In the genomic region with DNA sequence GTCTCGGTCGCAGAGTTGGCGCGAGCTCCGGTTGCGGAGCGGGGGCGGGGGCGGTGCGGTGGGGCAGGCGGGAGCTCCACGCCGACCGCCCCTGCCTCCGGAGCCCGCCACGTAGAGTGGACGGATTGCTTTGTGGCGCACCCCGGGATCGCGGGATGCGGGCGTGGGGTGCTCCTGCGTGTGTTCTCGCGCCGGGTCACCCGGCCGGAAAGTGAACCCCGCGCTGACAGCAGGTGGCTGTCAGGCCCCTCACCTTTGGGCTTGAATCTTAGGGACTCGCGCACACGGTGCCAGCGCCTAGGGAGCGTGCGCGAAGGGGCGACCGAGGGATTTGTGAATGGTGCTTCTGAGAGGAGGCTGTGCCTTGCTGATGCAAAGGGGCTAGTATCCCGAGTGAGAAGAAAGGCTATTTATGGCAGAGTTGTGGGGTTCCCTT, we compare ENCODE assay signal across 8 mouse cellular contexts. TPM values are rescaled to one million over a fixed set of nuclear protein-coding genes. Genes with fewer than 3 reads are reported as not detected.
DNase-seq lines count a peak whose midpoint lies in the region; ATAC-seq and TF ChIP-seq lines count a peak whose summit lies in the region.

No protein-coding gene starts in this region.

- TF ChIP-seq POLR2A in brain, embryonic 14.5 days (IDR thresholded peaks at IDR 0.05; ENCODE audit: borderline replicate concordance, extremely low read depth, insufficient read depth, insufficient read length, poor library complexity, severe bottlenecking) = no peak
- TF ChIP-seq POLR2A in olfactory bulb, adult 2 months (IDR thresholded peaks at IDR 0.05; ENCODE audit: insufficient read depth, low read depth, low read length) = no peak

- H3K4me1 ChIP-seq in kidney, embryonic 16.5 days (ENCODE audit: insufficient read depth, low read length) = 0 out of 2 replicates have a peak, but pooled peaks cover 6% of the 10 kb centered on the region
- 0 out of 2 replicates have a peak, but pooled peaks cover 4% of the 10 kb centered on the region for H3K4me1 ChIP-seq in liver, embryonic 15.5 days (replicated peaks)
- H3K4me1 ChIP-seq in olfactory bulb, adult 2 months (ENCODE audit: control insufficient read depth, insufficient read depth, low read length) = no peaks in the 10 kb centered on the region

- under 1% methylated on average over 26 of the region's 42 CpGs for WGBS in kidney, embryonic 16.5 days
- WGBS in liver, embryonic 15.5 days (ENCODE audit: insufficient replicate concordance) = under 1% methylated on average over 42 of the region's 42 CpGs
- under 1% methylated on average over 42 of the region's 42 CpGs for WGBS in olfactory bulb, adult 2 months

- H3K27ac ChIP-seq in kidney, embryonic 16.5 days (ENCODE audit: low read length) = peak overlapping the region; percentile 71
- H3K27ac ChIP-seq in liver, embryonic 15.5 days (replicated peaks) = no peak overlapping the region
- H3K27ac ChIP-seq in olfactory bulb, adult 2 months (ENCODE audit: insufficient read depth, low read depth, low read length) = no peak overlapping the region

- peak overlapping the region; percentile 72 for H3K4me3 ChIP-seq in kidney, embryonic 16.5 days (ENCODE audit: low read length)
- H3K4me3 ChIP-seq in liver, embryonic 15.5 days (replicated peaks) = peak overlapping the region; percentile 50
- H3K4me3 ChIP-seq in olfactory bulb, adult 2 months (ENCODE audit: insufficient read depth, low read depth, low read length) = peak overlapping the region; percentile 71

- peak; percentile 73 for ATAC-seq in kidney, embryonic 16.5 days (ENCODE audit: low FRiP score, low TSS enrichment)
- no peak for ATAC-seq in liver, embryonic 15.5 days (ENCODE audit: insufficient read depth)

- peak overlapping the region; percentile 96 for H3K4me2 ChIP-seq in kidney, embryonic 16.5 days (replicated peaks; ENCODE audit: low read depth, low read length)
- peak overlapping the region; percentile 79 for H3K4me2 ChIP-seq in liver, embryonic 15.5 days

- peak overlapping the region; percentile 77 for H3K9ac ChIP-seq in kidney, embryonic 16.5 days (replicated peaks; ENCODE audit: low read length)
- no peak overlapping the region for H3K9ac ChIP-seq in liver, embryonic 15.5 days

- peak; percentile 19 for DNase-seq in layer of hippocampus, adult 11-12 months (ENCODE audit: low spot score)
- DNase-seq in layer of hippocampus, adult 9-10 months (ENCODE audit: low spot score) = no peak
- peak; percentile 80 for DNase-seq in brain, embryonic 14.5 days (ENCODE audit: low read depth)
- peak; percentile 7 for DNase-seq in gastrocnemius, postnatal 25 days
- DNase-seq in Muller cell, postnatal 12 days (ENCODE audit: inconsistent ontology term) = no peak

- H3K36me3 ChIP-seq in kidney, embryonic 16.5 days (ENCODE audit: insufficient read depth, low read length) = no peaks in the 10 kb centered on the region
- no peaks in the 10 kb centered on the region for H3K36me3 ChIP-seq in liver, embryonic 15.5 days (replicated peaks)

- H3K27me3 ChIP-seq in kidney, embryonic 16.5 days (ENCODE audit: insufficient read depth, low read length) = peaks cover 4% of the 10 kb centered on the region; the same call in 1 of the 2 replicates
- H3K27me3 ChIP-seq in liver, embryonic 15.5 days = peaks cover 37% of the 10 kb centered on the region

- TF ChIP-seq CTCF in brain, embryonic 14.5 days (IDR thresholded peaks at IDR 0.05; ENCODE audit: borderline replicate concordance, extremely low read depth, insufficient read depth, insufficient read length) = no peak
- no peak for TF ChIP-seq CTCF in olfactory bulb, adult 2 months (IDR thresholded peaks at IDR 0.05; ENCODE audit: insufficient read depth, low read depth, low read length)

- H3K9me3 ChIP-seq in kidney, embryonic 16.5 days (ENCODE audit: low read length) = no peaks in the 10 kb centered on the region
- H3K9me3 ChIP-seq in liver, embryonic 15.5 days (replicated peaks) = no peaks in the 10 kb centered on the region

RNA-seq across cellular contexts. Expression of a gene that starts 0.7 kb away (rescaled TPM):
- 20.3 and 26.2 TPM in 2 replicates for polyA plus RNA-seq in brain, embryonic 14.5 days (2012; rRNA removed)
- 1 to 10 TPM; 1.6 to 1.8 TPM for total RNA-seq in gastrocnemius, postnatal 25 days (2021)
- polyA plus RNA-seq in kidney, embryonic 16.5 days (2015; fragmentation: Nextera tagmentation; extraction: Ambion mirVana) = 17.4 and 19.5 TPM in 2 replicates
- 0.23 TPM in 2 replicates for polyA plus RNA-seq in liver, embryonic 15.5 days (2015; fragmentation: Nextera tagmentation; extraction: Ambion mirVana)
- polyA plus RNA-seq in olfactory bulb, adult 2 months (2012; ENCODE audit: insufficient read depth, insufficient read length, low replicate concordance, missing spikeins) = not detected in 2 replicates

Comparison
In these comparisons a context has a peak if more than half of its experiments do, and no peak if none do; other contexts are left out.
1. DNase-seq: peak in layer of hippocampus, adult 11-12 months (single experiment), brain, embryonic 14.5 days (single experiment) and gastrocnemius, postnatal 25 days (single experiment); none in layer of hippocampus, adult 9-10 months (single experiment) and Muller cell, postnatal 12 days (single experiment).
2. RNA of a gene that starts 0.7 kb away (polyA plus RNA-seq): not detected in olfactory bulb, adult 2 months, 20.3 to 26.2 TPM in brain, embryonic 14.5 days and 17.4 to 19.5 TPM in kidney, embryonic 16.5 days; 0.23 TPM in liver, embryonic 15.5 days; every median in the first group is over 10 times any median in the second.
3. Peak in every context shown above with its lines, with median percentiles within 50 percentile points of each other: H3K4me3 ChIP-seq.